10 mouse cellular contexts compared by ENCODE assay signal in the genomic region with DNA sequence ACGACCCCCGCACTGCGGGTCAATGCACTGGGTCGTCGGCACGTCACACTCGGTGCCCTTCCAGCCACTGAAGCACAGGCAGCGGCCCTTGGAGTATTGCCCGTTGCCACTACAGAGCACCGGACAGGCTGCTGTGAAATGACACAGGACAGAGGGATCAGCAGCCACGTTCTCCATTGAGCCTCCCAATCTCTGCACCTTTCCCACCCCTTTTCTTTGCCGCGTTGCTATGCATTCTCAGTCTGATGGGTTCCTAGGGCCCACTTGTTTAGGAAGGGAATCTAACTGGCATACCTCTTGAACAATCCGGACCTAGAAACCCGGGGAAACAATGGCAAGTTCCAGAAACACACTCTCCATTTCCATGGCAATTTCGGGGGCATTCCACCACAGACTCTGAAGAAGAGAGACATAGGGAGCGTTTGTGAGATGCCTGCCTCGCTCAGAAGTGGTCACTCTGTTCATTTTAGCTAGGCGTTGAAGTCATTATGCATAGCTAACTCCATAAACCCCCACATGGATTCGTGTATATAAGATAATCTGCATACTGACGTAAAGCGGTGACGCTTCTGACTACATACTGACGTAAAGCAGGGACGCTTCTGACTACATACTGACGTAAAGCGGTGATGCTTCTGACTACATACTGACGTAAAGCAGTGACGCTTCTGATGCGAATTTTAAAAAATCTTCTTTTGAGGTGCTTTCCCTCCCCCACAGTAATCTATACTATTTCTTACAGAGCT.
A peak's percentile ranks its signal among the peaks of the same experiment; 100 is the strongest.
DNase-seq lines count a peak whose midpoint lies in the region; ATAC-seq and TF ChIP-seq lines count a peak whose summit lies in the region.
"Had no signal": no experiment of that assay in that cellular context is flagged by ENCODE, and none has a peak within 500 bp of the region (broad histone marks: within the 10 kb centered on the region; RNA-seq: fewer than 3 reads in every experiment).

No protein-coding gene starts in this region.

- peak overlapping the region; percentile 39; the same call in 1 of the 2 replicates for H3K9ac ChIP-seq in hindbrain, embryonic 14.5 days
- H3K9ac ChIP-seq in neural tube, embryonic 12.5 days: no peak overlapping the region
- no peak overlapping the region for H3K9ac ChIP-seq in lung, postnatal 0 days (replicated peaks; ENCODE audit: low read depth)
- H3K9ac ChIP-seq: embryonic facial prominence, embryonic 15.5 days had no signal

- peaks cover 14% of the 10 kb centered on the region for H3K4me1 ChIP-seq in hindbrain, embryonic 14.5 days (replicated peaks; ENCODE audit: control insufficient read depth, insufficient read depth, low read length)
- H3K4me1 ChIP-seq in neural tube, embryonic 12.5 days: peaks cover 19% of the 10 kb centered on the region
- H3K4me1 ChIP-seq in lung, postnatal 0 days (ENCODE audit: insufficient read depth, low read depth, low read length): no peaks in the 10 kb centered on the region
- no peaks in the 10 kb centered on the region for H3K4me1 ChIP-seq in heart, embryonic 10.5 days
- H3K4me1 ChIP-seq: embryonic facial prominence, embryonic 15.5 days had no signal

- peak overlapping the region; percentile 48 for H3K4me2 ChIP-seq in hindbrain, embryonic 14.5 days (replicated peaks)
- H3K4me2 ChIP-seq in neural tube, embryonic 12.5 days (replicated peaks): peak overlapping the region; percentile 46
- no peak overlapping the region for H3K4me2 ChIP-seq in lung, postnatal 0 days (replicated peaks; ENCODE audit: low read depth, low read length)
- H3K4me2 ChIP-seq: embryonic facial prominence, embryonic 15.5 days had no signal

- no peaks in the 10 kb centered on the region for H3K9me3 ChIP-seq in hindbrain, embryonic 14.5 days (ENCODE audit: control insufficient read depth, low read length)
- H3K9me3 ChIP-seq in neural tube, embryonic 12.5 days: no peaks in the 10 kb centered on the region
- H3K9me3 ChIP-seq in lung, postnatal 0 days (ENCODE audit: low read length): no peaks in the 10 kb centered on the region
- no peaks in the 10 kb centered on the region for H3K9me3 ChIP-seq in heart, embryonic 10.5 days
- H3K9me3 ChIP-seq: embryonic facial prominence, embryonic 15.5 days had no signal

- no peaks in the 10 kb centered on the region for H3K27me3 ChIP-seq in hindbrain, embryonic 14.5 days (ENCODE audit: control insufficient read depth, insufficient read depth, low read length)
- no peaks in the 10 kb centered on the region for H3K27me3 ChIP-seq in neural tube, embryonic 12.5 days (replicated peaks)
- H3K27me3 ChIP-seq in lung, postnatal 0 days (replicated peaks; ENCODE audit: insufficient read depth, low read length): no peaks in the 10 kb centered on the region
- H3K27me3 ChIP-seq in heart, embryonic 10.5 days (ENCODE audit: insufficient read depth, poor library complexity, severe bottlenecking): no peaks in the 10 kb centered on the region
- H3K27me3 ChIP-seq: embryonic facial prominence, embryonic 15.5 days had no signal

- WGBS in hindbrain, embryonic 14.5 days: 34% methylated on average over 30 of the region's 30 CpGs
- 60% methylated on average over 30 of the region's 30 CpGs for WGBS in neural tube, embryonic 12.5 days
- WGBS in lung, postnatal 0 days: 81% methylated on average over 30 of the region's 30 CpGs
- WGBS in heart, embryonic 10.5 days: 80% methylated on average over 30 of the region's 30 CpGs

- TF ChIP-seq EP300 in lung, postnatal 0 days (IDR thresholded peaks at IDR 0.05): no peak

- no peak for DNase-seq in frontal cortex, postnatal 36 days (ENCODE audit: low spot score in 2 of 2)
- DNase-seq in embryo, embryonic 9.5 days (ENCODE audit: extremely low spot score): peak; percentile 43
- DNase-seq in hindbrain, embryonic 14.5 days (ENCODE audit: low spot score): peak; percentile 65
- DNase-seq in lung, postnatal 0 days (ENCODE audit: low spot score): no peak
- DNase-seq in lung, postnatal 10 days: no peak
- DNase-seq in heart, embryonic 10.5 days (ENCODE audit: low spot score): no peak
- DNase-seq: spleen, adult 18-20 months had no signal

- peak overlapping the region; percentile 62 for H3K27ac ChIP-seq in hindbrain, embryonic 14.5 days
- H3K27ac ChIP-seq in neural tube, embryonic 12.5 days: no peak overlapping the region
- H3K27ac ChIP-seq in lung, postnatal 0 days (ENCODE audit: low read length): no peak overlapping the region
- H3K27ac ChIP-seq in heart, embryonic 10.5 days: no peak overlapping the region
- H3K27ac ChIP-seq: embryonic facial prominence, embryonic 15.5 days had no signal

- H3K4me3 ChIP-seq in hindbrain, embryonic 14.5 days (replicated peaks; ENCODE audit: low read length): peak overlapping the region; percentile 10
- H3K4me3 ChIP-seq in neural tube, embryonic 12.5 days: no peak overlapping the region
- H3K4me3 ChIP-seq in lung, postnatal 0 days (ENCODE audit: low read depth, low read length): no peak overlapping the region
- no peak overlapping the region for H3K4me3 ChIP-seq in heart, embryonic 10.5 days
- H3K4me3 ChIP-seq: embryonic facial prominence, embryonic 15.5 days had no signal

- no peak for TF ChIP-seq CTCF in lung, postnatal 0 days (IDR thresholded peaks at IDR 0.05)

- ATAC-seq in frontal cortex, adult (ENCODE audit: low TSS enrichment): peak; percentile 18
- ATAC-seq in hindbrain, embryonic 14.5 days (ENCODE audit: low FRiP score): peak; percentile 85
- ATAC-seq in neural tube, embryonic 12.5 days (ENCODE audit: low FRiP score, low read depth): peak; percentile 67
- ATAC-seq in lung, postnatal 0 days: no peak

- H3K36me3 ChIP-seq in hindbrain, embryonic 14.5 days (replicated peaks; ENCODE audit: control insufficient read depth, insufficient read depth): no peaks in the 10 kb centered on the region
- H3K36me3 ChIP-seq in neural tube, embryonic 12.5 days: no peaks in the 10 kb centered on the region
- no peaks in the 10 kb centered on the region for H3K36me3 ChIP-seq in lung, postnatal 0 days (ENCODE audit: insufficient read depth, low read length)
- H3K36me3 ChIP-seq in heart, embryonic 10.5 days: peaks cover 6% of the 10 kb centered on the region; the same call in 1 of the 2 replicates

Comparison
In these comparisons a context has a peak if more than half of its experiments do, and no peak if none do; other contexts are left out.
1. DNase-seq: peak in embryo, embryonic 9.5 days (single experiment) and hindbrain, embryonic 14.5 days (single experiment); none in frontal cortex, postnatal 36 days (0 of 2), lung, postnatal 0 days (single experiment), lung, postnatal 10 days (single experiment) and heart, embryonic 10.5 days (single experiment).